Mouse (Mus musculus) spleen, adult 18-20 months (tissue): Measurements from ENCODE around the gene Iqch.

ENCODE experiments used
- DNase-seq, 2 experiments: peaks; one replicate each; pipeline ENCODE4 v3.0.0; 2022; ENCODE audit warnings: mixed read lengths in 2 of 2

The Iqch gene

GRCm38 (mm10) chr9:63602043-63602939 is at the start of gene Iqch, which contains the start of gene Aagab:
Gene Iqch (minus strand): TSS chr9:63602493.
Gene Aagab (plus strand): TSS chr9:63602660.
- peak; percentile 97 to 98 for DNase-seq

GRCm38 (mm10) chr9:63651594-63651993 is 49.3 kb upstream of the Iqch start:
- no peak for DNase-seq

GRCm38 (mm10) chr9:63650905-63651304 is 48.6 kb upstream of the Iqch start:
- DNase-seq, result no peak

- peak in 1 of 2 experiments; percentile 47 for DNase-seq
Measured at GRCm38 (mm10) chr9:63649841-63650545, 47.7 kb upstream of the Iqch start.

GRCm38 (mm10) chr9:63648520-63648918 is 46.2 kb upstream of the Iqch start:
- DNase-seq, result no peak

- no peak for DNase-seq
Measured at GRCm38 (mm10) chr9:63647581-63648519, 45.6 kb upstream of the Iqch start.

GRCm38 (mm10) chr9:63645084-63645483 is 42.8 kb upstream of the Iqch start:
- no peak for DNase-seq

GRCm38 (mm10) chr9:63644011-63644410 is 41.7 kb upstream of the Iqch start:
- DNase-seq, result no peak

- no peak for DNase-seq
Measured at GRCm38 (mm10) chr9:63641983-63642646, 39.8 kb upstream of the Iqch start.

GRCm38 (mm10) chr9:63636113-63636512 is 33.8 kb upstream of the Iqch start:
- DNase-seq, result no peak

GRCm38 (mm10) chr9:63633334-63633733 is 31.0 kb upstream of the Iqch start:
- DNase-seq, result no peak

GRCm38 (mm10) chr9:63632924-63633323 is 30.6 kb upstream of the Iqch start:
- no peak for DNase-seq

- DNase-seq, result no peak
Measured at GRCm38 (mm10) chr9:63632045-63632444, 29.8 kb upstream of the Iqch start.

- no peak for DNase-seq
Measured at GRCm38 (mm10) chr9:63625090-63625756, 22.9 kb upstream of the Iqch start.

GRCm38 (mm10) chr9:63623895-63624569 is 21.7 kb upstream of the Iqch start:
- no peak for DNase-seq

- DNase-seq, result no peak
Measured at GRCm38 (mm10) chr9:63617967-63618366, 15.7 kb upstream of the Iqch start.

GRCm38 (mm10) chr9:63614018-63614985 is 12.0 kb upstream of the Iqch start:
- no peak for DNase-seq

GRCm38 (mm10) chr9:63613569-63613968 is 11.3 kb upstream of the Iqch start:
- no peak for DNase-seq
